Mouse (Mus musculus) left cerebral cortex, postnatal 14 days (tissue): ENCODE data around the gene Cdc6. TPM values are rescaled to one million over a fixed set of nuclear protein-coding genes. Genes with fewer than 3 reads are reported as not detected.

Experiments
- DNase-seq, 2 experiments: peaks; one replicate each; pipeline ENCODE4 v3.0.0; 2021 to 2022; ENCODE audit warnings: low spot score in 2 of 2, mixed read lengths in 1 of 2
- intact Hi-C: fragments of 180-260 bp; cut with DNase I; formaldehyde crosslinking; loops from one replicate; pipeline ENCODE4 v1.15.1; 2025
- total RNA-seq, 2 experiments: library from RNA; stranded (reverse); gene quantifications; 2 replicates each; pipeline ENCODE4 v1.2.3; 2021

Gene Cdc6
- total RNA-seq, 2 experiments from 2014 or later: 0.47 to 0.57 TPM

- intact Hi-C loops: no loop called here
Measured at GRCm38 (mm10) chr11:98968716-98969495, 61.3 kb downstream of the Cdc6 start.

GRCm38 (mm10) chr11:98969496-98969927, 61.9 kb downstream of the Cdc6 start:
- DNase-seq: peak; percentile 75 to 93
- intact Hi-C loops: no loop called here

More at GRCm38 (mm10) chr11:98968716-98969495, 61.3 kb downstream of the Cdc6 start:
- DNase-seq: no peak

GRCm38 (mm10) chr11:98970191-98970925, 62.8 kb downstream of the Cdc6 start:
- intact Hi-C loops: loop anchor here (2.0 kb wide), 2 partner anchors 38 to 46 kb away; no protein-coding TSS in a partner anchor
- no peak for DNase-seq

- intact Hi-C loops: loop anchor here (2.0 kb wide), 2 partner anchors 39 to 47 kb away; no protein-coding TSS in a partner anchor
- DNase-seq: peak in 1 of 2 experiments; percentile 65
Measured at GRCm38 (mm10) chr11:98971316-98972031, 63.9 kb downstream of the Cdc6 start.

GRCm38 (mm10) chr11:98972215-98972614, 64.6 kb downstream of the Cdc6 start:
- intact Hi-C loops: no loop called here
- DNase-seq: peak; percentile 70 to 84

- DNase-seq: no peak
- intact Hi-C loops: no loop called here
Measured at GRCm38 (mm10) chr11:98972801-98973360, 65.3 kb downstream of the Cdc6 start.

Other genes with a start within 250 kb of the Cdc6 start
- not detected for gene Gsdma, start 243.4 kb upstream of the Cdc6 start, total RNA-seq
- gene Psmd3, start 225.2 kb upstream of the Cdc6 start, total RNA-seq: 100 to 1,000 TPM; 128 to 134 TPM
- not detected for gene Csf3, start 206.5 kb upstream of the Cdc6 start, total RNA-seq
- gene Med24, start 178.4 kb upstream of the Cdc6 start, total RNA-seq: 100 to 1,000 TPM in 1 of 2 experiments, 10 to 100 TPM in 1; 96.3 to 114 TPM
- gene Thra, start 167.2 kb upstream of the Cdc6 start, total RNA-seq: 1,000 to 10,000 TPM in 1 of 2 experiments, 100 to 1,000 TPM in 1; 962 to 1,004 TPM
- gene Nr1d1, start 132.5 kb upstream of the Cdc6 start, total RNA-seq: 10 to 100 TPM; 82.0 to 85.4 TPM
- 100 to 1,000 TPM; 168 to 170 TPM for gene Msl1, start 112.3 kb upstream of the Cdc6 start, total RNA-seq
- 10 to 100 TPM; 53.1 to 54.6 TPM for gene Casc3, start 102.9 kb upstream of the Cdc6 start, total RNA-seq
- 100 to 1,000 TPM; 141 to 143 TPM for gene Rapgefl1, start 71.0 kb upstream of the Cdc6 start, total RNA-seq
- 10 to 100 TPM; 45.5 to 45.9 TPM for gene Wipf2, start 44.2 kb upstream of the Cdc6 start, total RNA-seq
- gene Rara, start 20.0 kb downstream of the Cdc6 start, total RNA-seq: 10 to 100 TPM; 14.6 to 15.1 TPM
- 1 to 10 TPM; 2.8 to 3.1 TPM for gene Gjd3, start 75.2 kb downstream of the Cdc6 start, total RNA-seq
- gene Top2a, start 116.4 kb downstream of the Cdc6 start, total RNA-seq: 1 to 10 TPM; 4.1 to 4.9 TPM
- 100 to 1,000 TPM in 1 of 2 experiments, 10 to 100 TPM in 1; 98.7 to 107 TPM for gene Igfbp4, start 133.4 kb downstream of the Cdc6 start, total RNA-seq
- gene Tns4, start 181.5 kb downstream of the Cdc6 start, total RNA-seq: under 1 TPM; 0.33 to 0.34 TPM
- not detected for gene Ccr7, start 247.3 kb downstream of the Cdc6 start, total RNA-seq